Mouse (Mus musculus): ENCODE data around the gene Abhd11.
"Not testable (repeated sequence)": the region's sequence is repeated elsewhere in the genome, so short reads cannot be mapped to it uniquely, and the experiment has no call there.

Abhd11 gene

GRCm38 (mm10) chr5:135008671-135009589, at the start of gene Abhd11:
Gene Abhd11 (plus strand): TSS chr5:135009152.
- DNase-seq (ENCODE audit: low read depth) = peak; percentile 100

- peak; percentile 27 for DNase-seq (ENCODE audit: low read depth)
Observed at GRCm38 (mm10) chr5:134960430-134960829, 48.5 kb upstream of the Abhd11 start.

DNA sequence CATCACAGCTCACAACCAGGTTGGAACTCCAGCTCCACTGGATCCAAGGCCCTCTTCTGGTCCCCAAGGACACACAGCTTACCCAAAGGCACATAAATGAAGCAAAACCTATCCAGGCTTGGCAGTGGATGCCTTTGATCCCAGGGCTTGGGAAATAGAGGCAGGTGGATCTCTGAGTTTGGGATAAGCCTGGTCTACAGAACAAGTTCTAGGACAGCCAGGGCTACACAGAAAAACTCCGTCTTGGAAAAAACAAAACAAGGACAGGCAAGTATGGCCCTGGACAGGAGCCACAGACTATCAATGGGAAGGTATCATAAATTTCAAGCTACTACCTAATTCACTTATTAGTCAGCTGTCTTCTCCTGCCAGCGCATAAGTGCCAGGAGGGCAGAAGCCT, 47.4 kb upstream of the Abhd11 start:
- DNase-seq (ENCODE audit: low read depth) = no peak

DNA sequence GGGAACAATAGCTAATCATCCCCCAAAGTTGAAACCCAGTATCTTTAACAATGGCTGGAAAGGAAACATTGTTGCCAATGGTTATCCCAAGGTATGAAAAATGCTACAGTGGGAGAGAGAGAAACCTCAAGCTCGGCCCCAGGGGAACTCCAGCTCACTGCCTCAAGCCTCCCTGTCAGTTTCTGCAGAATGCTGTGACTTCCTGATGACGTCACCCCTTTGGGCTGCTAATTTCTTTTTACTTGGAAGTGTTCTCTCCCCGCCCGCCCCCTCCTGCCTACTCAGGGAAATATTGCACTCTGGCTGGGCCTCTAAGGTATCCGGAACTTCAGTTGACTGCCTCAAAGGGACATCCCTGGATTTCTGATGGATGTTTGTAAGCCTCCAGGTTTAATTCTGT, 45.4 kb upstream of the Abhd11 start:
- DNase-seq (ENCODE audit: low read depth) = peak; percentile 23

GRCm38 (mm10) chr5:134964655-134965054, 44.3 kb upstream of the Abhd11 start:
- not testable (repeated sequence) for DNase-seq (ENCODE audit: low read depth)

- peak; percentile 29 for DNase-seq (ENCODE audit: low read depth)
Observed at GRCm38 (mm10) chr5:134965473-134965851, 43.5 kb upstream of the Abhd11 start.

DNA sequence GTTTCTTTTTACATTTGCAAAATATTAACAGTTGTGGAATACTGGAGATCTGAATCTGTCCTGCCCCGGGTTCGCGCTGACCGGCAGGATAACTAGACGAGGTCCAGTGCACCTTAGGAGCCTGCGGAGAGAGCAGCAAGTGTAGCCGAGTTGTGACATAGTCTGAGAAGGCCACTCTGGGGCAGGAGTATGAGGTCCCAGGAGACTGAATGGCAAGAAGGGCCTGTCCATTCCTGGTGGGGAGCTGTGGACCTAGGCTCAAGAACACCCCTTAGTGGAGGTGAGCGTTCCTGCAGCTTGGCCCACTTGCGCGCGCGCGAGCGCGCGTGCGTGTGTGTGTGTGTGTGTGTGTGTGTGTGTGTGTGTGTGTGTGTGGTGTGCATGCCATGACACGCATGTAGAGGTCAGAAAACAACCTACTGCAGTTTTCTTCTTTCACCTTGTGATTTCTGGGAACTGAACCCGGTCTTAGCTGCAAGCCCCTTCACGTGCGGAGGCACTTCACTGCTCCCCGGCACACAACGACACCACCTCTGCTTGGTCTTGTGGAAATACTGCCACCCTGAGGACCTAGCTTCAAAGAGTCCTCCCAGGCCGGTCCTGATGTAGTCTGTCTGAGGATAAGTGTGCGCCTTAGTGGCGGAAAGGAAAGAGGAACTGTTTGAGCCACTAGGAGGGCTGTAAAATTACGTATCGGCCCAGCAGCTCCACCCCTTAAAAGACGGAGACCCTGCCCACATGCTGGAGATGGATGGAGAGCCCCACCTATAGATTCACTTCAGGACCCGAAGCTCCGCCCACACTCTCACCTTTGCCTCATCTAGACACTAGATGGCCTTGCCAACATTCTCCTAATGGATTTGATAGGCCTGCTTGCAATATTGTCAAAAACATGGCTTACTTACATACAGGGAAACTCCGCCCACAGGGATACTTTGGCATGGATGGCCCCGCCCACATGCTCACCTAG, 42.8 kb upstream of the Abhd11 start:
- no peak for DNase-seq (ENCODE audit: low read depth)

DNA sequence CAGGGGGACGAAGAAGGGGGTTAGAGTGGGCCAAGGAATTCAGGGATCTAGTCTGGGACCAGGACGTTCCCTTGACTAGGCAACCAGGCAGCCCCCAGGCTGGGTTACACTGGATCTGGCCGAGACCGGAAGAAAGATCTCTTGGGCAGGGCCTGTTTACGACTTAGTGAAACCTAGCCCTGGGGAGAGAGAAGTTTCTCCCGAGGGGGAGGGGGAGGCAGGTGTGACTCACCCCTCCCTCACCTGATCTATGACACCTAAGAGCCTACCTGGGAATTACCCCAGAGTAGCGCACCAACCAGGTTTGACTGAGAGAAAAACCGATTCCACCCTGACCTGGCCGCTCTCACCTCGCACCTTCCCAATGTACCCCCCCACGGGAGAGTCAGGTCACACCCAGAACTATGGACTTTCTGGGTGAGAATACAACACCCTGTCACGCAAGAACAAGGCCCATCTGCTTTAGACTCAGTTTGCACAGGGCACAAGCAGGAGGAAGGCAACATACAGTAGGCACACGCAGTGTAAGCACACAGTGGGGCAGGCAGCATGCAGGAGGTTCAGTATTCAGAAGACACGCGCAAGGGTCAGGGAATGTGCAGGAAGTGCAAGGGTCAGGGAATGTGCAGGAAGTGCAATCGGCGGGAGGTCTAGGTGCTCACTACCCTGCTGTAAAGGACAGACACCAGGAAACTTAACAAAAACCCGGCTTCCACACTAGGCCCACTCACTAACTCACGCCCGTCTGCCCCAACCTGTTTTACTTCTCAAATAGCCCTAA, 41.6 kb upstream of the Abhd11 start:
- no peak for DNase-seq (ENCODE audit: low read depth)

- no peak for DNase-seq (ENCODE audit: low read depth)
Observed at GRCm38 (mm10) chr5:134970671-134971070, 38.3 kb upstream of the Abhd11 start.

GRCm38 (mm10) chr5:134973081-134973480, 35.9 kb upstream of the Abhd11 start:
- no peak for DNase-seq (ENCODE audit: low read depth)

DNA sequence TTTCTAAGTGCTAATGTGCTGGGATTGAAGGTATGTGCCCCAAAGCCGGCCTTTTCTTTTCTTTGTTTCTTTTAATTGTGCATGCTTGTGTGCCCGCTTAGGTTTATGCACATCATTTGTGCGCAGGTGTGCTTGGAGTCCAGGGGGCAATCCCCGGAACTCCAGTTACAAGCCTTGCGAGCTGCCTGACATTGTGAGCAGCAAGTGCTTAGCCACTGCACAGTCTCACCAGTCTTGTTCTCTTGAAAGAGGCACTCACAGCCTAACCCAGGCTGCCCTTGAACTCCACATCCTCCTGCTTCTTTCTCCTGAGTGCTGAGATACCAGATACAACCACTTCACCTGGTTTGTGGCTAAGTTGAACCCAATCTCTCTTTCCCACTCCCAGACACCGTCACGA, 35.4 kb upstream of the Abhd11 start:
- no peak for DNase-seq (ENCODE audit: low read depth)

DNA sequence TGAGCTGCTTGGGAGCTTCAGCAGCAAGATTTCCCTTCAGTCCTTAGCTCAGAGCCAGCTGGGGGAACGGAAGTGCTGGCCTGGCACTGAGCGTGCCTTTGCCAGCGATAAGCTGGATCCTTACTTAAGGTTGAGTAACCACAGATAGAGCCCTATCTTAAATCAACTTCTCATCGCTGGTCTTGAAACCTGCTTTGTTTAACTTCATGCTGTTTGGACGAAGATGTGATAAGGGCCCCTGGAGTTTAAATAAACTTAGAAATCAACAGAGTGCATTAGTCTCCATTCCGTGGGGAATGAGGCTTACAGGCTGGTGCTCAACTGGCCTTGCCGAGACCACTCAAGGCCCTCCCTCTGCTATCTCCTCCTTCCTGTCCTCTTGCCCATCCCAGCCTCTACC, 34.7 kb upstream of the Abhd11 start:
- no peak for DNase-seq (ENCODE audit: low read depth)

DNA sequence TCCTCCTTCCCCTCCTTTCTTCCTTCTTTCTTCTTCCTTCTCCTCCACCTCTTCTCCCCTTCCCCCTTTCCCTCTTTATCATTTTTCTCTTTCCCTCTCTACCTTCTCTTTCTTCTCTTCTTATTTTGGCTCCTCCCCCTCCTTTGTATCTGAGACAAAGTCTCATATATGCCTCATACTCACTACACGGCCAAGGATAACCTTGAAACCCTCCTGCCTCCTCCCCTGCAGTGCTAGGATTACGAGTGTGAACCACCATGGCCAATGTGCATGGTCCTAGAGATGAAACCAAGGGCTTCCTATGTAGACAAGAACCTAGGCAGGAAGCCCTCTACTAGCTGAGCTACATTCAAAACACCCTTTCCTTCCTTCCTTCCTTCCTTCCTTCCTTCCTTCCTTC, 34.0 kb upstream of the Abhd11 start:
- no peak for DNase-seq (ENCODE audit: low read depth)

DNA sequence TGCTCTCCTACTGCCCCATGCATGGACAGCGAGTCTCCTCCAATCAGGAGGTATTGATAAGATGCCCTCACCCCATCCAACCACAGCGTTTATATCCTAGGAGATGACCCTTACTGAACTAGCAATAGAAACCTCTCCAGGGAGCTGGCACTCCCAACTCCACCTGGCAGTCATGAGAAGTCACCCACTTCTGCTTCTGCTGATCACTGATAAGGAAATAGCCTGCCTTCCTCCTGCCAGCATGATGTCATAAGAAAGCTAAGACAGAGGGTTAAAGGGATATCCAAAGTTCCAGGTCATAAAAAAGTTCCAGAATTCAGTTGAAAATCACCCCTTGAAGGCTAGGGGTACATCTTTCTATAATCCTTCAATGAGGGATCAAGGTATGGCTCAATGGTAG, 32.8 kb upstream of the Abhd11 start:
- DNase-seq (ENCODE audit: low read depth) = no peak

GRCm38 (mm10) chr5:134976577-134977250, 32.2 kb upstream of the Abhd11 start:
- DNase-seq (ENCODE audit: low read depth) = no peak

- no peak for DNase-seq (ENCODE audit: low read depth)
Observed at GRCm38 (mm10) chr5:134977837-134978236, 31.1 kb upstream of the Abhd11 start.

- DNase-seq (ENCODE audit: low read depth) = no peak
Observed at GRCm38 (mm10) chr5:134981149-134981548, 27.8 kb upstream of the Abhd11 start.

DNA sequence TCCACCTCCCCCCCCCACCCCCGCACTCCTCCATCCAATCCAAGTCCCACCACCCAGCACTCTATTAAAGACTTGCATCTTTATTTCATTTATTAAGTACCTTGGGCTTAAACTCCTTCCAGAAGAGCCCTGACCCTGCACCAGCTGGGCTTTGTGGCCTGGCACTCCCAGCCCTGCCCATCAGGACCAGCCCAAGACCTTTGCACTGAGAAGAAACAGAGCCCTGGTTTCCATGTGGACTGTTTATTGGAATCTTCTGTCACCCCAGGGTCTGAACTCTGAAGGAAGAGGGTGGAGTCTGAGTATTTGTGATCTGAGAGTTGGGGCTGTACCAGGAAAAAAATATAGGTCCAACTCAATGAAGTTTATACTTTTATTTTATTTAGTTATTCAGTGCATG, 25.8 kb upstream of the Abhd11 start:
- DNase-seq (ENCODE audit: low read depth) = no peak

DNA sequence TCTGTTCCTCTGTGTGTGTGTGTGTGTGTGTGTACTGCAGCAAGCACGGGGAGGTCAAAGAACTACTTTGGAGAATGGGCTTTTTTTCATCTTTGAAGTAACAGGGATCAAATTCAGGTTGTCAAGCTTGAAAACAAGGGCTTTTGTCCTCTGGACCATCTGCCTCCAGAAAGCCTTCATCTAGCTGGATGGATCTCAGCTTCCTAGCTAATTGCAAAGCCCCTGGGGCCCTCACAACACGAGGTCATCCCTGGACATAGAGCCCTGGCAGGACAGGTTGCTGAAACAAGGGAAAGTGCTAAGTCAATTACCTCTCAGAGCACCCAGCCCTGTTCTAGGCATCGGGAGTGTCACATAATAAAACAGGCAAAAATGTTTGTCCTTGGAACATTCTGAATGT, 25.2 kb upstream of the Abhd11 start:
- DNase-seq (ENCODE audit: low read depth) = no peak

GRCm38 (mm10) chr5:134985633-134986297, 23.2 kb upstream of the Abhd11 start, which contains the start of gene Cldn3:
Gene Cldn3 (plus strand): TSS chr5:134986214.
- DNase-seq (ENCODE audit: low read depth) = no peak

All from fibroblast of lung, adult 2 months (primary cell).